Mouse (Mus musculus) hindlimb bud, embryonic 11.5 days (tissue): ENCODE data around the gene Rhox4g.
"Not testable (repeated sequence)": the region's sequence is repeated elsewhere in the genome, so short reads cannot be mapped to it uniquely, and the experiment has no call there.

Source experiments
- DNase-seq: peaks from one replicate; pipeline ENCODE4 v3.0.0-alpha.2; 2012; ENCODE audit warnings: low read depth, low spot score; ENCODE audit errors: extremely low spot score

The Rhox4g gene

DNA sequence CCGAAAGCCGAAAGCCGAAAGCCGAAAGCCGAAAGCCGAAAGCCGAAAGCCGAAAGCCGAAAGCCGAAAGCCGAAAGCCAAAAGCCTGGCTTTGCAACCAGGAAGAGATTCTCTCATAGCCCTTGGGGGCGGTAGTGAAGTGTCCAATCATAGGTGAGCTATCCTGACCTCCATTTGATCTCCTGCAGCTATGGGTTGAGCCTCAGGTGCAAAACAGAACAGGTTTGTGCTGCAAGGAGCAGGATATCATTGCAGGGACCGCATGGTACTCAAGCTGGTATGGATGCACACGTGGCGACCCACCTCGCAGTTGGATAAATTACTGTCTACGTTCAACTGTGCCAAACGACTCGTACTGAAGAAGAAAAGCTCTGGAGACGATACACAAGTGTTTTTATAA lies at the start of gene Rhox4g:
Gene Rhox4g (minus strand): TSS at position 101 of the 400 bp plus-strand sequence.
- DNase-seq, result not testable (repeated sequence)

DNA sequence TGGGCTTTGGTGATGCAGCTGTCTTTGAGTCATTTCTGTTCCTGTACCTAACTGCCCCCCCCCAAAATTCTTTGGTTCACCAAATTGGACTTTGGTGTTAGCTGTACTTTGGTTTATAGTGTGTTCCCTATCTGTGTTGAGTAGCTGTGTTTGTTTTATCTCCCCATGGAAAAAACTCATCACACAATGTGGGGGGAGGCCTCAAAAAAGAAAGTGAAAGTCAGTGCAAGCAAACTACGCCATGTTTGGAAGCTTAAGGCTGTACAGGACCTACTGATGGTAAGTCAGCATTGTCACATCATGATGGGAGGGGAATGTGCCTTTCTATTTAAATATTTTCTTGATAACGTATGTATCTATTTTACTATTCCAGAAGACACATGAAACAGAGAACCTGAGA lies 41.1 kb upstream of the Rhox4g start:
- no peak for DNase-seq

DNA sequence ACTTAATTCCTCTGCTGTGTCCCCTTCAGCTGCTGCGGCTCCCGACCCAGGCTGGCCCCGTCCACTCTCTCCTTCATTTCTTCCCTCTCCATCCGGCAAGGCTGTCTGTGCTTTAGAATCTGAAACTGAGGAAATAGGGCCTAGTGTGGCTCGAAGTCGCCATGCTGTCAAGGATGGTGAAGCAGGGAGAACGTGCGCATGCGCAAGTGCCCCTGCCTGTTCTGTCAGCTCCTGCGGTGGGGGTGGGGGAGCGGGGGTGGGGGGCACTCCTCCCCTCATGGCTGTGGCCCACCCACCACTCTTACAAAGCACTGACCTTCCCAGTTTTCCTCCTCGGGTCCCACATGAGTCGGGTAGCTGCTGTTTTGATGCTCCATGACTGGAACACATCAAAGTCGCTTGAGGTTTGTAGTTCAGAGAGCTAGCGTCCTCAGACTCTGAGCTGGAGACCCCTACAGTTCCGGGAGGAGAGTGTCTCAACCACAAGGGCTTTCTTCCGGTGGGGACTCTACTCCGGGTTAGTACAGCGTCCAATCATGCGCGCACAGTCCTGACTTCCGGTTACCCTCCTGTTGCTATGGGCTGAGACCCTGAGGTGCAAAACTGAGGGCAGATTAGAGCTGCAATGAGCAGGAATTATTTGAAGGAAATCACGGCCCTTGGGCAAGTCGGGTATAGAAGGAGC lies 32.0 kb upstream of the Rhox4g start:
- DNase-seq, result no peak

DNA sequence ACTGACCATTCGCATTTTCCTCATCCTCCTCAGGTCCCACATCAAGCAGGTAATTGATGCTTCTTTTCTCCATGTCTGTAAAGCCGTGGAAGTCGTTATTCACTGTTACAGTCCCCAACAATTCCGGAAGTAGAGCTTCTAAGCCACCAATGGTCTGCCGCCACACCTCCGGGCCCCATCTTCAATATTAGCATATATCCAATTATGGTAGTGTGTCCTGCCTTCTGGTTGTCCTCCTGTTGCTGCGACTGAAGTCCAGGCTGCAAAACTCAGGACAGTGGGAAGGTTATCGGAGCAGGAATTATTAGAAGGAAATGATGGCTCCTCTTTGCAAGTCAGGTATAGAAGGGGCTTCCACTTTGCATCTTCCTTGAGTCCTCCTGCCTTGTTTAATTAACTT lies 22.1 kb upstream of the Rhox4g start, which contains the start of gene Rhox2h:
Gene Rhox2h (minus strand): TSS at position 101 of the 400 bp plus-strand sequence.
- not testable (repeated sequence) for DNase-seq

DNA sequence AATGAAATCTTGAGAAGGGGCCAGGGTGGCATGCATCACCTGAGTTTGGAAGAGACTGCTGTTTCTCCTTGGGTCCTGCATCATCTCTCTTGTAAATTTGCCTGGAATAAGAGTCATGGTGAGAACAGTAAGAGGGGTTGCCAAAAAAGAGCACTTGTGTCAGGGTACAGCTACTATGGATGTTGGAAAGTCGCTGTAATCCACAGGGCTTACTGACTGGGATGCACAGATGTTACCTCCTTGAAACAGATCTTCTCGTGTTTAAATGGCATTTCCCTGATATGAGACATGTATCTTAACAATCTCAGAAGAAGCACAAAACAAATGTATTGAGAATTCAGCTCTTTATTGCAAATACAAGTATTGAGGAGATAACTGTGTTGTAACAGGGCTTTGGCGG lies 17.5 kb upstream of the Rhox4g start, which contains the start of gene Rhox3h:
Gene Rhox3h (minus strand): TSS at position 101 of the 400 bp plus-strand sequence.
- not testable (repeated sequence) for DNase-seq

DNA sequence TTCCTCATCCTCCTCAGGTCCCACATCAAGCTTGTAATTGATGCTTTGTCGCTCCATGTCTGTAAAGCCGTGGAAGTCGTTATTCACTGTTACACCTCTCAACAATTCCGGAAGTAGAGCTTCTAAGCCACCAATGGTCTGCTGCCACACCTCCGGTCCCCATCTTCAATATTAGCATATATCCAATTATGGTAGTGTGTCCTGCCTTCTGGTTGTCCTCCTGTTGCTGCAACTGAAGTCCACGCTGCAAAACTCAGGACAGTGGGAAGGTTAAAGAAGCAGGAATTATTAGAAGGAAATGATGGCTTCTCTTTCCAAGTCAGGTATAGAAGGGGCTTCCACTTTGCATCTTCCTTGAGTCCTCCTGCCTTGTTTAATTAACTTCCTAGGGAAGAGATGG lies 7.8 kb downstream of the Rhox4g start, which contains the start of gene Rhox2g:
Gene Rhox2g (minus strand): TSS at position 101 of the 400 bp plus-strand sequence.
- not testable (repeated sequence) for DNase-seq

DNA sequence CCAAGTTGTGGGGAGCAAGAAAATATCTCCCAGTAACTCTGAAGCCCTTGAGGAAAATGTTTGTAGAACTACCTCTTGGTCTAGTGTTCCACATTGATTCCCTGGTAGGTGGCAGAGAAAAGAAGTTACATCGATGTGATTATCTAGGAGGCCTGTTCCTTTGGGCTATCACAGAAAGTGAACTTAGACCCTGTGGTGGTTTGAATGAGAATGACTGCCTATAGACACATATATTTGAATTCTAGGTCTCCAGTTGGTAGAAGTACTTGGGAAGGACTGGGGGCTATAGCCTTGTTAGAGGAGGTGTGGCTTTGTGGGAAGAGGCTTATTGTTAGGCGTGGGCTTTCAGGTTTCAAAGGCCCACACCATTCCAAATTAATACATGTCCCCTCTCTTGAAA lies 22.6 kb downstream of the Rhox4g start, which contains the start of gene Rhox3g:
Gene Rhox3g (minus strand): TSS at position 101 of the 400 bp plus-strand sequence.
- DNase-seq, result not testable (repeated sequence)

DNA sequence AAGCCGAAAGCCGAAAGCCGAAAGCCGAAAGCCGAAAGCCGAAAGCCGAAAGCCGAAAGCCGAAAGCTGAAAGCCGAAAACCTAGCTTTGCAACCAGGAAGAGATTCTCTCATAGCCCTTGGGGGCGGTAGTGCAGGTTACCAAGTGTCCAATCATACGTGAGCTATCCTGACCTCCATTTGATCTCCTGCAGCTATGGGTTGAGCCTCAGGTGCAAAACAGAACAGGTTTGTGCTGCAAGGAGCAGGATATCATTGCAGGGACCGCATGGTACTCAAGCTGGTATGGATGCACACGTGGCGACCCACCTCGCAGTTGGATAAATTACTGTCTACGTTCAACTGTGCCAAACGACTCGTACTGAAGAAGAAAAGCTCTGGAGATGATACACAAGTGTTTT lies 43.5 kb downstream of the Rhox4g start, which contains the start of gene Rhox4f:
Gene Rhox4f (minus strand): TSS at position 101 of the 400 bp plus-strand sequence.
- not testable (repeated sequence) for DNase-seq
